ENCODE assay signal across 11 mouse cellular contexts in genomic region chr11:22853477-22854157, GRCm38 (mm10). TPM values are rescaled to one million over a fixed set of nuclear protein-coding genes. Genes with fewer than 3 reads are reported as not detected.
DNase-seq lines count a peak whose midpoint lies in the region; ATAC-seq and TF ChIP-seq lines count a peak whose summit lies in the region.
"Had no signal": no experiment of that assay in that cellular context is flagged by ENCODE, and none has a peak within 500 bp of the region (broad histone marks: within the 10 kb centered on the region; RNA-seq: fewer than 3 reads in every experiment).

No protein-coding gene starts in this region.

- 0 out of 2 replicates have a peak overlapping the region, but pooled peaks have one; percentile 73 for H3K27ac ChIP-seq in gastrocnemius, adult 2 months
- peak overlapping the region; percentile 66 for H3K27ac ChIP-seq in spleen, adult 2 months (ENCODE audit: insufficient read depth, low read length)
- H3K27ac ChIP-seq in liver, embryonic 14.5 days: no peak overlapping the region; the same call in 1 of the 2 replicates
- H3K27ac ChIP-seq in midbrain, embryonic 13.5 days: no peak overlapping the region
- H3K27ac ChIP-seq: hindbrain, embryonic 15.5 days; limb, embryonic 13.5 days had no signal

- no peak for TF ChIP-seq POLR2A in spleen, adult 2 months (IDR thresholded peaks at IDR 0.05; ENCODE audit: low read depth, low read length)

- no peaks in the 10 kb centered on the region for H3K27me3 ChIP-seq in spleen, adult 2 months (ENCODE audit: control insufficient read depth, insufficient read depth, low read length)
- no peaks in the 10 kb centered on the region for H3K27me3 ChIP-seq in liver, embryonic 14.5 days (ENCODE audit: control insufficient read depth, insufficient read depth, low read length)
- H3K27me3 ChIP-seq in midbrain, embryonic 13.5 days: peaks cover 29% of the 10 kb centered on the region

- WGBS in spleen, adult 2 months: 6% methylated on average over 2 of the region's 2 CpGs
- 21% methylated on average over 2 of the region's 2 CpGs for WGBS in liver, embryonic 14.5 days (ENCODE audit: insufficient replicate concordance)
- WGBS in midbrain, embryonic 13.5 days: 65% methylated on average over 2 of the region's 2 CpGs

- no peak for TF ChIP-seq CTCF in gastrocnemius, adult 2 months (IDR thresholded peaks at IDR 0.05)
- no peak for TF ChIP-seq CTCF in spleen, adult 2 months (IDR thresholded peaks at IDR 0.05; ENCODE audit: extremely low read depth, insufficient read depth, insufficient read length, insufficient replicate concordance)
- no peak for TF ChIP-seq CTCF in liver, embryonic 14.5 days (IDR thresholded peaks at IDR 0.05; ENCODE audit: low read depth)

- H3K9me3 ChIP-seq in liver, embryonic 14.5 days (ENCODE audit: control insufficient read depth, low read length): no peaks in the 10 kb centered on the region
- no peaks in the 10 kb centered on the region for H3K9me3 ChIP-seq in midbrain, embryonic 13.5 days
- H3K9me3 ChIP-seq: hindbrain, embryonic 15.5 days; limb, embryonic 13.5 days had no signal

- no peak for TF ChIP-seq EP300 in liver, embryonic 14.5 days (IDR thresholded peaks at IDR 0.05; ENCODE audit: low read depth)

- intact Hi-C loops in gastrocnemius, adult 2 months (cut with DNase I): loop anchor here (5.0 kb wide), 1 partner anchor 51 kb away; no protein-coding TSS in a partner anchor
- intact Hi-C loops in gastrocnemius, postnatal 36 days (cut with DNase I): no loop called here

- H3K9ac ChIP-seq in liver, embryonic 14.5 days (replicated peaks): no peak overlapping the region; the same call in 1 of the 2 replicates
- no peak overlapping the region for H3K9ac ChIP-seq in midbrain, embryonic 13.5 days (replicated peaks)
- H3K9ac ChIP-seq: hindbrain, embryonic 15.5 days; limb, embryonic 13.5 days had no signal

- no peak for ATAC-seq in liver, embryonic 14.5 days (ENCODE audit: insufficient read depth)
- no peak for ATAC-seq in midbrain, embryonic 13.5 days

- H3K36me3 ChIP-seq in spleen, adult 2 months (ENCODE audit: control insufficient read depth, insufficient read depth, low read length): no peaks in the 10 kb centered on the region
- H3K36me3 ChIP-seq in liver, embryonic 14.5 days (replicated peaks; ENCODE audit: control insufficient read depth, insufficient read depth, low read depth): no peaks in the 10 kb centered on the region
- no peaks in the 10 kb centered on the region for H3K36me3 ChIP-seq in midbrain, embryonic 13.5 days
- H3K36me3 ChIP-seq: hindbrain, embryonic 15.5 days; limb, embryonic 13.5 days had no signal

- no peak overlapping the region for H3K4me3 ChIP-seq in gastrocnemius, adult 2 months
- H3K4me3 ChIP-seq in spleen, adult 2 months (ENCODE audit: extremely low read depth, insufficient read depth, insufficient read length): peak overlapping the region; percentile 10; the same call in 1 of the 2 replicates
- no peak overlapping the region for H3K4me3 ChIP-seq in liver, embryonic 14.5 days (ENCODE audit: insufficient read depth in 1 of 2, low read depth in 2 of 2, low read length in 2 of 2)
- no peak overlapping the region for H3K4me3 ChIP-seq in midbrain, embryonic 13.5 days (replicated peaks)
- H3K4me3 ChIP-seq: hindbrain, embryonic 15.5 days; limb, embryonic 13.5 days had no signal

- H3K4me1 ChIP-seq in spleen, adult 2 months (ENCODE audit: control insufficient read depth, insufficient read depth, insufficient read length): peaks cover 44% of the 10 kb centered on the region; the same call in 1 of the 2 replicates
- H3K4me1 ChIP-seq in liver, embryonic 14.5 days (replicated peaks; ENCODE audit: control insufficient read depth in 2 of 2, insufficient read depth in 2 of 2, low read length in 1 of 2): peaks cover 32 to 50% of the 10 kb centered on the region in 2 experiments
- H3K4me1 ChIP-seq in midbrain, embryonic 13.5 days (replicated peaks): peaks cover 8% of the 10 kb centered on the region

- DNase-seq in gastrocnemius, adult 2 months: no peak
- no peak for DNase-seq in gastrocnemius, postnatal 36 days
- no peak for DNase-seq in spleen, adult 2 months (ENCODE audit: low read depth in 1 of 2, low spot score in 2 of 2)
- DNase-seq in spleen, postnatal 36 days (ENCODE audit: low spot score in 2 of 2): no peak
- DNase-seq in liver, embryonic 14.5 days (ENCODE audit: low read depth in 3 of 3, low spot score in 3 of 3): no peak
- DNase-seq in testis, postnatal 10 days (ENCODE audit: low spot score): no peak
- DNase-seq in B cell, adult 2 months: no peak
- DNase-seq: cerebellum, postnatal 10 days had no signal

- peak overlapping the region; percentile 13; the same call in 1 of the 2 replicates for H3K4me2 ChIP-seq in liver, embryonic 14.5 days (ENCODE audit: low read depth)
- H3K4me2 ChIP-seq in midbrain, embryonic 13.5 days (replicated peaks): no peak overlapping the region
- H3K4me2 ChIP-seq: hindbrain, embryonic 15.5 days; limb, embryonic 13.5 days had no signal

RNA-seq across cellular contexts. Expression of gene B3gnt2, which starts 7.1 kb away (rescaled TPM):
- total RNA-seq in gastrocnemius, adult 2 months (2021): 1 to 10 TPM; 1.6 to 2.1 TPM
- 1 to 10 TPM; 1.2 to 5.8 TPM for total RNA-seq in gastrocnemius, postnatal 36 days (2021)
- 18.9 and 23.4 TPM in 2 replicates for polyA plus RNA-seq in spleen, adult 2 months (2012; rRNA removed)
- polyA plus RNA-seq in liver, embryonic 14.5 days (2012; rRNA removed): 2.2 and 2.3 TPM in 2 replicates
- polyA plus RNA-seq in liver, embryonic 14.5 days (2014; fragmentation: Nextera tagmentation; extraction: Ambion mirVana): 3.6 and 4.1 TPM in 2 replicates
- 1.9 and 2.4 TPM in 2 replicates for polyA plus RNA-seq in midbrain, embryonic 13.5 days (2015; fragmentation: Nextera tagmentation; extraction: Ambion mirVana)

Comparison
In these comparisons a context has a peak if more than half of its experiments do, and no peak if none do; other contexts are left out.
1. H3K27ac ChIP-seq: peak in gastrocnemius, adult 2 months (single experiment) and spleen, adult 2 months (single experiment); none in liver, embryonic 14.5 days (single experiment) and midbrain, embryonic 13.5 days (single experiment).